Mouse (Mus musculus): ENCODE measurements around the gene Gm48551.

The Gm48551 gene

GRCm38 (mm10) chr10:81403511-81403910 lies 19.2 kb downstream of the Gm48551 start:
- DNase-seq (ENCODE audit: low spot score in 2 of 2): no peak

- DNase-seq (ENCODE audit: low spot score in 2 of 2): no peak
Observed at GRCm38 (mm10) chr10:81404082-81404481, 19.8 kb downstream of the Gm48551 start.

DNA sequence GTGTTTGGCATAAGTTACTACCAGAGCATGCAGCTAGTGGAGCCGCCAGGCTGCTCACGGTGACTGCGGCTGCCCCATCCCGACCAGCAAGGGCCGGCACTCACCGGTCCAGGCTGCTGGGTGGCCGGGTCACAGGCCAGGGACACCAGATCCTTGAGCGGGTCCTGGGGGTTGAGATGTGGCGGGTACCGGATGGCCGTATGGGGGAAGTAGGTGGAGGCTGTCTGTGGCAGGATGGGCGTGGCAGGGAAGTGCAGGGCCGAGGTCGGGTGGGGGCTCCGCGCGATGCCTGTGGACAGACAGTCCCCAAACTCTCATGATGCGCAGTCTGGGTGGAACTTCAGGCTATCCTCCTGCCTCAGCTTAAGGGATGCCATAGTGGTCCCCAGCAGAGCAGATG lies 20.5 kb downstream of the Gm48551 start:
- no peak for DNase-seq (ENCODE audit: low spot score in 2 of 2)

- DNase-seq (ENCODE audit: low spot score in 2 of 2): no peak
Observed at GRCm38 (mm10) chr10:81405588-81406201, 21.4 kb downstream of the Gm48551 start.

DNA sequence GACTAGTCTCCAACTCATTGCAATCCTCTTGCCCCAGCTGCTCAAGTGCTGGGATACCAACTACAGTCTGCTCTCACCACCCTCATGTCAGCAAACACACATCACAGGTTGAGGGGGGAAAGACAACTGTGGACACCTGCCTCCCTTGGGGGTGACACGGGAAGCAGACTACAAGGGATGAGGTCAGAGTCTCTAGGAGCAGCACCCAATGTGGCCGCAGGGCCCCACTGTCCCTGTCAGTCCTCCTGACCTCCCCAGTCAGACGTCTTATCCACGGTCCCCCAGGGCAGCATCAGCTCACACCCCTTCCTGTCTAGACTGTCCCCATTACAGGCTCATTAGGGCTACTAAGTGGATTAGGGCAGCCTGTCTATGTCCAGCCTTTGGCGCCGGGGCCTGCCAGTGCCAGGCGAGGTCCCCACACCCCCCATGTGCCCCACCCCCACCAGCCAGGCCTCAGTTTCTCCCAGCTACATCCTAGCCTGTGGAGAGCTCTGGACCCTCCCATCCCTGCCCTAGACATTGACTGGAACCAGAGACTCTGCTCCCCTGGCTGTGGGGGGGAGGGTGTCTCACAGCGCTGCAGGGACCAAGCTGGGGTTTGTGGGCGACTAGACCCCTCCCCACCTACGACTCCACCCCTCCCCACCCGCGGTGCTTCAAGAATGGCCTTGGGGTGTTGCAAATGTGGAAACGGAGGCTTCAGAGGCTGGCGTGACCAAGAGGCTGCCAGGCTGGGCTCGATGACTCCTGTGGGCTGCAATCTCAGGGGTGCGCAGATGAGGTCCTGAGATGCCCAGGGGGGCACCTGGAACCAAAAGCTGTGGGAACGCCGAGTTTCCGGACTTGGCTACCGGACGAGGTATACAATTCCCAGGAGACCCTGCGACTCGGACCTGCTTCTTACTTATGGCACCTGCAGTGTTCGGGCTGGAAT lies 22.5 kb downstream of the Gm48551 start:
- no peak for DNase-seq (ENCODE audit: low spot score in 2 of 2)

GRCm38 (mm10) chr10:81407539-81408423 lies 23.5 kb downstream of the Gm48551 start:
- DNase-seq (ENCODE audit: low spot score in 2 of 2): peak in 1 of 2 experiments; percentile 64

DNA sequence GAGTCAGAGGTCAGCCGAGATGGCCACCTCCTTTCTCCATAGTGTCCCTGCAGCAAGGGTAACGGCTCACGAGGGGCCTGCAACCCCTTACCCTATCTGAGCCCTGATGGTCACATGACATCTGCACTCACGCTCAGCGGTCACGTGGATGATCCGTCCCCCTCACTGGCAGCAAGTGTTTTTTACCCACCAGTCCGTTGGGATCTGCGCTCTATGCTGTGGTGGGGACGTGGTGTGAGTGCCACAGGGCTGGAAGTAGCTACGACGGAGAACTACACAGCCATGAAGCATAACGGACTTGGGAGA lies 24.1 kb downstream of the Gm48551 start:
- no peak for DNase-seq (ENCODE audit: low spot score in 2 of 2)

GRCm38 (mm10) chr10:81408871-81409291 lies 24.6 kb downstream of the Gm48551 start:
- DNase-seq (ENCODE audit: low spot score in 2 of 2): peak; percentile 68 to 78

- no peak for DNase-seq (ENCODE audit: low spot score in 2 of 2)
Observed at GRCm38 (mm10) chr10:81409330-81409729, 25.1 kb downstream of the Gm48551 start.

- DNase-seq (ENCODE audit: low spot score in 2 of 2): no peak
Observed at GRCm38 (mm10) chr10:81410350-81410749, 26.1 kb downstream of the Gm48551 start.

GRCm38 (mm10) chr10:81410981-81411380 lies 26.7 kb downstream of the Gm48551 start:
- no peak for DNase-seq (ENCODE audit: low spot score in 2 of 2)

DNA sequence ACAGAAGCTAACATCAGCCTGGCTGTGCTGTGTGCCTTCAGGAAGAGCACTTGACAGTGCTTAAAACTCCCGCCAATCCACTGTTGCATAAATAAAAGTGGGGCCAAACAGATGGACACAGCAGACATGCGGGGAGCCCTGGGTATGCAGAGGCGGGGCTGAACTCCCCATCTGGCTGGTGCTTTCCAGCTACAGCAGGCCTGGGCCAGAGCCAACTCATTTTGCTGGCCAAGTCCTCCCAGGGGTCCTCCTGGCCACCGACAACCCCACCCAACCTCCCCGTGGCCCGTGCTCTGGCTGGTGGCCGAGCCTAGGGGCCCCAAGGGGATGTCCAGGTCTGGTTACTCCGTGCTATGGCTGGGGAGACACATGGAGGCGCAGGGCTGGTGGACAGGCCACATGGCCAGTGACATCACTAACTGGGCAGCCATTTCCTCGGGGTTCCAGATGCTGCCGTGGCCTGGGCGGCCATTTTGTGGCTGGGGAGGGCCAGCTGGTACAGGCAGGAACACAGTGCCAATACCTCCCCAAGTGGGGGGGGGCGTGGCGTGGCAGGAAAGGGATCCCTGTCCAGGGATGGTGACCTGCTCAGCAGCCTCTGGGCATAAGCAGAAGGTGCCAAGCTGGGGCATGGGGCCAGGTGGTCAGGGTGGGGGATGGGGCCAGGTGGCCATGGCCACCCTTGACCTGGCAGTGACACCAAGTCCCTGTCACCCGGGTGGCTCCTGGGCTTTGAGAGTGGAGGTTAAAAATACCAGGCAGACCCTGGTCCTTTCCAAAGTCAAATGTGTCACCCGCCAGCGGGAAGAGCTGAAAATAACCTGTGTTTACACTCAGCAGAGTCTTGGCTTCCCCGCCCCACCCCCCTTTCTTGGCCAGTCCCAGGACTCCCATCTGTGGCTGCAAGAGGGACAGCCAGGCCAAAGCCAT lies 27.5 kb downstream of the Gm48551 start:
- DNase-seq (ENCODE audit: low spot score in 2 of 2): peak; percentile 80 to 82

- DNase-seq (ENCODE audit: low spot score in 2 of 2): no peak
Observed at GRCm38 (mm10) chr10:81412586-81413309, 28.5 kb downstream of the Gm48551 start.

DNA sequence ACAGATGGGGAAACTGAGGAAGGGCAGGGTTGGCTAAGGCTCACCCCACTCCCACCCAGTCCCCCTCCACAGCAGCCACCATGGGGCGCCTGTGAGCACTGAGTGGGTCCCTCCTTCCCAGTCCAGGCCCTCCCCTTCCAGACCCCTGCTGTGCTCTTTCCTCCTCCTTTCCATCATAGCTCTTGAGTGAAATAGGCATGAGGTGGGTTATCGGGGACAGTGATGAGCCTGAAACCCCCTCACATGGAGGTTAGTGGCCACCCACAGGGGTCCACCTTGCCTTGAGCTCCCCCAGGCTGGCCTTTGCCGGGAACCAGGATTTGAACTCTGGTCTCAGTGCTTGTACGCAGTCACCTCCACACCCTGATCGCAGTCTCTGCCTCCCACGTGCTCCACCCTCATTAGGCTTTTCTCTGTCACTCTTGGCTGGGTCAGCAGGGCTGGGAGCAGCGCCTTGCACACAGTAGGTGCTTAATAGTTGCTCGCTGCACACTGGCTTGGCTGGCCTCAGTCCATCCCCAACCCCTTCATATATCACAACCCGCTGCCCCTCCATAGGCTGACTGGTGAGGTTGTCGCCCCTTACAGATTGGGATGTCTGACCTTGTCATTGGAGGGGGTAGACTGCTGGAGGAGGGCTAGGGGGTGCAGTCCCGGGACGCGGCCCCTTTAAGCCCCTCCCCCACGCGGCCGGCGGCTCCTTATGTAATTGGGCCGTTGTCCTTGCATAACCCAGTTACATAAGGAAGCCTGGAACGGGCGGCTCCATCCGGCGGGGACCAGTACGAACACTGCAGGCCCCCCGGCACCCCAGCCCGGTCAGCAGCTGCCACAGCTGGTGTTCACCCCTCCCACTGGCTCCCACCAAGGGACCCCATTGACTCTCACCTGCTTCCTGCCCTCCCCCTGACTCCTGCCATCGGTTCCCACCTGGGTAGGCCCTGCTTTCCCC lies 29.3 kb downstream of the Gm48551 start:
- peak; percentile 83 to 89 for DNase-seq (ENCODE audit: low spot score in 2 of 2)

DNA sequence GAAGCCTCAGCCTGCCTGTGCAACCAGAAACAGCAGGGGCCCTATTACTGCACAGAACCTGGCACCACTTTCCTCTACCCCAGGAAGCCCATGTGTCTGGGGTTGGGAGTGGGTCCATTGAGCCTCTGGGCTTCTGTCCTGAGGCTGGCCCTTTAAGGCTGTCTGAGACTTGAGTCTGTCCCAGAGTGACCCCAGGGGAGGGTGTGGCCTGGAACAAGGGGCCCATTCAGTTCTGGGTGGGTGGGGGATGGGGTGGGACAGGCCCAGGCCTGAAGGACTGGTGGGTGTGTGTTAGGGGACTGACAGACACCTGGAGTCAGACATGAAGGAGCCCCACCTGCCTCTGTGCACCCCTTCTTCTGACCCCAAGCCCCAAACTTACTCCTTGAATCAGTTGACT lies 30.4 kb downstream of the Gm48551 start:
- no peak for DNase-seq (ENCODE audit: low spot score in 2 of 2)

DNA sequence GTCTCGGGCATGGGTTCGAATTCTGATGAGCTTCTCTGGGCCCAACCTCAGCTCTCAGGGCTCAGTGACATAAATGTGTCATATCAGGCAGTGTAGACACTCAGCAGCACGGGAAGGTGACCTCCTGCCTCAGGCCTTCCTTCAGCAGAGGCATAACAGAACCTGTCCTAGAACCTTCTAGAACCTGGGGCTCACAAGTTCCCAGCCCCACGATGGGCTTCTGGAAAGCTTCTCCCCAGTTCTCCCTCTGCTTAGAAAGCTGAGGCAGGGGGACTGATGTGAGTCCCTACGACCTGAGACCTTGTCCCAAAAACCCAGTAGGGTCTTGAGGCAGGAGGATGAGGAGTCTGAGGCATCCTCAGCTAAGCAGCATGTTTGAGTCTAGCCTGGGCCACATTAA lies 30.9 kb downstream of the Gm48551 start:
- no peak for DNase-seq (ENCODE audit: low spot score in 2 of 2)

- DNase-seq (ENCODE audit: low spot score in 2 of 2): no peak
Observed at GRCm38 (mm10) chr10:81415549-81416310, 31.5 kb downstream of the Gm48551 start.

- DNase-seq (ENCODE audit: low spot score in 2 of 2): peak; percentile 81
Observed at GRCm38 (mm10) chr10:81416581-81417226, 32.4 kb downstream of the Gm48551 start.

Measured in urinary bladder, postnatal 4 days (tissue).